Comparison of ENCODE assay signal across 10 mouse cellular contexts in genomic region chr4:115647580-115647979, GRCm38 (mm10). TPM values are rescaled to one million over a fixed set of nuclear protein-coding genes. Genes with fewer than 3 reads are reported as not detected.
DNase-seq lines count a peak whose midpoint lies in the region; ATAC-seq and TF ChIP-seq lines count a peak whose summit lies in the region.
"Had no signal": no experiment of that assay in that cellular context is flagged by ENCODE, and none has a peak within 500 bp of the region (broad histone marks: within the 10 kb centered on the region; RNA-seq: fewer than 3 reads in every experiment).

Gene Cyp4b1 (minus strand): TSS chr4:115647723.

- ATAC-seq in embryonic facial prominence, embryonic 14.5 days (ENCODE audit: low read depth) = no peak
- ATAC-seq in erythroid progenitor cell, adult 5-6 weeks (replicated peaks; ENCODE audit: low FRiP score, poor library complexity, severe bottlenecking) = peak; percentile 89
- ATAC-seq in hindbrain, postnatal 0 days = no peak
- ATAC-seq in hindbrain, embryonic 16.5 days = no peak

- no peak within 1 kb of the TSS for H3K27ac ChIP-seq in embryonic facial prominence, embryonic 14.5 days (replicated peaks; ENCODE audit: low read depth, low read length)
- H3K27ac ChIP-seq in embryonic facial prominence, embryonic 10.5 days (replicated peaks) = no peak within 1 kb of the TSS
- no peak within 1 kb of the TSS for H3K27ac ChIP-seq in hindbrain, postnatal 0 days
- H3K27ac ChIP-seq in hindbrain, embryonic 16.5 days (ENCODE audit: low read depth, low read length) = no peak within 1 kb of the TSS
- H3K27ac ChIP-seq: liver, embryonic 15.5 days had no signal

- H3K4me3 ChIP-seq in embryonic facial prominence, embryonic 14.5 days (ENCODE audit: low read depth, low read length) = no peak within 1 kb of the TSS
- H3K4me3 ChIP-seq in embryonic facial prominence, embryonic 10.5 days = no peak within 1 kb of the TSS
- no peak within 1 kb of the TSS for H3K4me3 ChIP-seq in hindbrain, postnatal 0 days (ENCODE audit: low read length)
- no peak within 1 kb of the TSS for H3K4me3 ChIP-seq in hindbrain, embryonic 16.5 days (ENCODE audit: low read length)
- H3K4me3 ChIP-seq: liver, embryonic 15.5 days had no signal

- no peak within 1 kb of the TSS for H3K9ac ChIP-seq in embryonic facial prominence, embryonic 14.5 days (ENCODE audit: low read depth, low read length)
- no peak within 1 kb of the TSS for H3K9ac ChIP-seq in hindbrain, postnatal 0 days (replicated peaks; ENCODE audit: low read length)
- H3K9ac ChIP-seq in hindbrain, embryonic 16.5 days (ENCODE audit: low read depth, low read length) = no peak within 1 kb of the TSS
- H3K9ac ChIP-seq: liver, embryonic 15.5 days had no signal

- H3K4me2 ChIP-seq in embryonic facial prominence, embryonic 14.5 days (ENCODE audit: low read depth, low read length) = no peak within 1 kb of the TSS
- no peak within 1 kb of the TSS for H3K4me2 ChIP-seq in hindbrain, postnatal 0 days (ENCODE audit: low read depth, low read length)
- H3K4me2 ChIP-seq in hindbrain, embryonic 16.5 days (ENCODE audit: low read length) = no peak within 1 kb of the TSS
- H3K4me2 ChIP-seq: liver, embryonic 15.5 days had no signal

- TF ChIP-seq CTCF in hindbrain, postnatal 0 days (IDR thresholded peaks at IDR 0.05; ENCODE audit: low read depth) = no peak

- H3K27me3 ChIP-seq in embryonic facial prominence, embryonic 14.5 days (replicated peaks; ENCODE audit: control insufficient read depth, insufficient read depth, low read length) = no peaks in the 10 kb centered on the region
- H3K27me3 ChIP-seq in embryonic facial prominence, embryonic 10.5 days (replicated peaks; ENCODE audit: low read depth, poor library complexity, severe bottlenecking) = no peaks in the 10 kb centered on the region
- no peaks in the 10 kb centered on the region for H3K27me3 ChIP-seq in hindbrain, postnatal 0 days (ENCODE audit: insufficient read depth, low read length)
- H3K27me3 ChIP-seq in hindbrain, embryonic 16.5 days (replicated peaks; ENCODE audit: control insufficient read depth, insufficient read depth, low read length) = no peaks in the 10 kb centered on the region
- H3K27me3 ChIP-seq: liver, embryonic 15.5 days had no signal

- no peaks in the 10 kb centered on the region for H3K9me3 ChIP-seq in embryonic facial prominence, embryonic 14.5 days (ENCODE audit: control insufficient read depth, low read length)
- H3K9me3 ChIP-seq in embryonic facial prominence, embryonic 10.5 days = no peaks in the 10 kb centered on the region
- no peaks in the 10 kb centered on the region for H3K9me3 ChIP-seq in hindbrain, postnatal 0 days (ENCODE audit: low read length)
- no peaks in the 10 kb centered on the region for H3K9me3 ChIP-seq in hindbrain, embryonic 16.5 days (ENCODE audit: control insufficient read depth, low read length)
- H3K9me3 ChIP-seq: liver, embryonic 15.5 days had no signal

- H3K36me3 ChIP-seq in embryonic facial prominence, embryonic 14.5 days (ENCODE audit: control insufficient read depth, insufficient read depth, low read length) = no peaks in the 10 kb centered on the region
- H3K36me3 ChIP-seq in embryonic facial prominence, embryonic 10.5 days (replicated peaks) = no peaks in the 10 kb centered on the region
- no peaks in the 10 kb centered on the region for H3K36me3 ChIP-seq in hindbrain, postnatal 0 days (ENCODE audit: insufficient read depth, low read length)
- H3K36me3 ChIP-seq in hindbrain, embryonic 16.5 days (ENCODE audit: control insufficient read depth, insufficient read depth, low read length) = no peaks in the 10 kb centered on the region
- H3K36me3 ChIP-seq: liver, embryonic 15.5 days had no signal

- no peaks in the 10 kb centered on the region for H3K4me1 ChIP-seq in embryonic facial prominence, embryonic 14.5 days (ENCODE audit: control insufficient read depth, insufficient read depth, low read length)
- H3K4me1 ChIP-seq in embryonic facial prominence, embryonic 10.5 days = no peaks in the 10 kb centered on the region
- H3K4me1 ChIP-seq in hindbrain, postnatal 0 days (ENCODE audit: insufficient read depth, low read length) = no peaks in the 10 kb centered on the region
- H3K4me1 ChIP-seq in hindbrain, embryonic 16.5 days (ENCODE audit: control insufficient read depth, insufficient read depth, low read depth, low read length) = no peaks in the 10 kb centered on the region
- H3K4me1 ChIP-seq: liver, embryonic 15.5 days had no signal

- peak; percentile 58 for DNase-seq in embryonic facial prominence, embryonic 14.5 days (ENCODE audit: low spot score)
- DNase-seq in embryonic facial prominence, embryonic 10.5 days (ENCODE audit: low spot score) = no peak
- DNase-seq in kidney, adult 9 months = peak; percentile 94
- peak; percentile 50 for DNase-seq in ovary, postnatal 36 days (ENCODE audit: low spot score)
- DNase-seq in hindbrain, postnatal 0 days (ENCODE audit: low spot score) = no peak
- DNase-seq in left cerebral cortex, adult 8-10 months (ENCODE audit: low spot score in 2 of 2) = no peak

- 83% methylated on average over 9 of the region's 9 CpGs for whole genome bisulfite sequencing in embryonic facial prominence, embryonic 14.5 days
- 94% methylated on average over 9 of the region's 9 CpGs for WGBS in embryonic facial prominence, embryonic 10.5 days
- 71% methylated on average over 9 of the region's 9 CpGs for WGBS in hindbrain, postnatal 0 days
- 84% methylated on average over 9 of the region's 9 CpGs for WGBS in hindbrain, embryonic 16.5 days

RNA-seq across cellular contexts. Expression of gene Cyp4b1, which starts in this region (rescaled TPM):
- polyA plus RNA-seq in embryonic facial prominence, embryonic 14.5 days (2014; fragmentation: Nextera tagmentation; extraction: Ambion mirVana) = 4.9 and 6.3 TPM in 2 replicates
- polyA plus RNA-seq in embryonic facial prominence, embryonic 10.5 days (2016; fragmentation: Nextera tagmentation; extraction: Ambion mirVana) = not detected in 2 replicates
- not detected in 2 replicates for total RNA-seq in erythroid progenitor cell, adult 5-6 weeks (2015; ENCODE audit: low replicate concordance)
- not detected in 2 replicates for total RNA-seq in erythroid progenitor cell, adult 5-6 weeks (2017; ENCODE audit: low replicate concordance)
- 1.3 and 1.8 TPM in 2 replicates for total RNA-seq in hindbrain, postnatal 0 days (2014; rRNA removed)
- 1.4 and 1.6 TPM in 2 replicates for polyA plus RNA-seq in hindbrain, postnatal 0 days (2015; fragmentation: Nextera tagmentation; extraction: Ambion mirVana)
- 1 to 10 TPM; 1.7 to 2.8 (median 2.3) TPM for total RNA-seq in left cerebral cortex, adult 8-10 months (2022)
- polyA plus RNA-seq in hindbrain, embryonic 16.5 days (2015; fragmentation: Nextera tagmentation; extraction: Ambion mirVana) = 1.3 and 1.7 TPM in 2 replicates
- polyA plus RNA-seq: forebrain, embryonic 11.5 days had no signal

Comparison
In these comparisons a context has a peak if more than half of its experiments do, and no peak if none do; other contexts are left out.
1. DNase-seq: peak in embryonic facial prominence, embryonic 14.5 days (single experiment), kidney, adult 9 months (single experiment) and ovary, postnatal 36 days (single experiment); none in embryonic facial prominence, embryonic 10.5 days (single experiment), hindbrain, postnatal 0 days (single experiment) and left cerebral cortex, adult 8-10 months (0 of 2).
2. Peak in ATAC-seq in erythroid progenitor cell, adult 5-6 weeks; RNA of the gene not detected or under 1 TPM.